Mouse (Mus musculus): Measurements from ENCODE around the gene Pla2g5.

The Pla2g5 gene

GRCm38 (mm10) chr4:138796513-138797216 lies 66.6 kb downstream of the Pla2g5 start:
- no peak for DNase-seq

- no peak for DNase-seq
These were observed 68.9 kb downstream of the Pla2g5 start for GRCm38 (mm10) chr4:138794344-138794743.

GRCm38 (mm10) chr4:138793276-138793675 lies 70.0 kb downstream of the Pla2g5 start:
- DNase-seq: peak in 1 of 2 experiments; percentile 52

- DNase-seq: peak; percentile 33 to 51
These were observed 70.7 kb downstream of the Pla2g5 start for GRCm38 (mm10) chr4:138792599-138792998.

GRCm38 (mm10) chr4:138791452-138791851 lies 71.8 kb downstream of the Pla2g5 start:
- no peak for DNase-seq

GRCm38 (mm10) chr4:138788381-138788780 lies 74.9 kb downstream of the Pla2g5 start:
- no peak for DNase-seq

GRCm38 (mm10) chr4:138786141-138786540 lies 77.1 kb downstream of the Pla2g5 start:
- no peak for DNase-seq

GRCm38 (mm10) chr4:138785721-138786120 lies 77.6 kb downstream of the Pla2g5 start:
- DNase-seq: no peak

GRCm38 (mm10) chr4:138782098-138782497 lies 81.2 kb downstream of the Pla2g5 start:
- no peak for DNase-seq

- DNase-seq: no peak
These were observed 83.0 kb downstream of the Pla2g5 start for GRCm38 (mm10) chr4:138780300-138780699.

- DNase-seq: no peak
These were observed 85.6 kb downstream of the Pla2g5 start for GRCm38 (mm10) chr4:138777417-138778407.

- no peak for DNase-seq
These were observed 87.8 kb downstream of the Pla2g5 start, which contains the start of gene Pla2g2d for GRCm38 (mm10) chr4:138775435-138775834. Gene Pla2g2d (plus strand): TSS chr4:138775735.

- DNase-seq: no peak
These were observed 90.9 kb downstream of the Pla2g5 start for GRCm38 (mm10) chr4:138772386-138772785.

- peak; percentile 14 to 23 for DNase-seq
These were observed 91.3 kb downstream of the Pla2g5 start for GRCm38 (mm10) chr4:138771970-138772369.

GRCm38 (mm10) chr4:138762266-138762665 lies 101.0 kb downstream of the Pla2g5 start:
- DNase-seq: no peak

GRCm38 (mm10) chr4:138757416-138757815 lies 105.9 kb downstream of the Pla2g5 start, which contains the start of gene Pla2g2f:
Gene Pla2g2f (minus strand): TSS chr4:138757626.
- DNase-seq: no peak

GRCm38 (mm10) chr4:138755983-138756382 lies 107.3 kb downstream of the Pla2g5 start:
- no peak for DNase-seq

- no peak for DNase-seq
These were observed 107.8 kb downstream of the Pla2g5 start for GRCm38 (mm10) chr4:138755439-138755838.

GRCm38 (mm10) chr4:138754432-138754831 lies 108.8 kb downstream of the Pla2g5 start:
- no peak for DNase-seq

- DNase-seq: no peak
These were observed 109.7 kb downstream of the Pla2g5 start for GRCm38 (mm10) chr4:138753608-138754007.

GRCm38 (mm10) chr4:138752603-138753002 lies 110.7 kb downstream of the Pla2g5 start:
- DNase-seq: no peak
